Mouse (Mus musculus) MN1 (cell line): Measurements from ENCODE around the gene Keap1.
"Not testable (repeated sequence)": the region's sequence is repeated elsewhere in the genome, so short reads cannot be mapped to it uniquely, and the experiment has no call there.

ENCODE experiments used
- DNase-seq: peaks from one replicate; pipeline ENCODE4 v3.0.0-alpha.2; 2016; ENCODE audit warnings: low spot score

Gene Keap1

GRCm38 (mm10) chr9:21261831-21262230 lies 22.7 kb upstream of the Keap1 start:
- DNase-seq: no peak

DNA sequence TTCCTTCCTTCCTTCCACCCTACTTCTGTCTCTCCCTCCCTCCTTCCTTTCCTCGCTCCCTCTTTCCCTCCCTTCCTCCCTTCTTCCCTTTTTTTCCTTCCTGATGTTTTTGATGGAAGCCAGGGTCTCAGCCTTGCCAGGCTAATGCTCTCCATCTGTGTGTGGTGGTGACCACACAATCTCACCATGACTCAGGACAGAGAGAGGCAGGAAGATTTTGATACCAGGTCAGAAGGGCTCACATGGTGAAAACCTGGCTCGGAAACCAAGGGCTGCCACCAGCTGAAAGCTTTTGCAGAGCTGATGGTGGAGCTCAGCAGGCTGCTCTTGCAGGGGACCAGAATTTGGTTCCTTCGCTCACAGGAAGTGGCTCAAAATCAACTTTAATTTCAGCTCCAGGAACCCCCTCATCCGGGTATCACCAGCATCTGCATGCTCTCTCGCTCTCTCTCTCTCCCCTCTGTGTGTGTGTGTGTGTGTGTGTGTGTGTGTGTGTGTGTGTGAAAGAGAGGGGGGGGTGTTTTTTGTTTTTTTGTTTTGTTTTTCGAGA lies 21.4 kb upstream of the Keap1 start:
- no peak for DNase-seq

- DNase-seq: not testable (repeated sequence)
Observed at GRCm38 (mm10) chr9:21256349-21256748, 17.2 kb upstream of the Keap1 start.

DNA sequence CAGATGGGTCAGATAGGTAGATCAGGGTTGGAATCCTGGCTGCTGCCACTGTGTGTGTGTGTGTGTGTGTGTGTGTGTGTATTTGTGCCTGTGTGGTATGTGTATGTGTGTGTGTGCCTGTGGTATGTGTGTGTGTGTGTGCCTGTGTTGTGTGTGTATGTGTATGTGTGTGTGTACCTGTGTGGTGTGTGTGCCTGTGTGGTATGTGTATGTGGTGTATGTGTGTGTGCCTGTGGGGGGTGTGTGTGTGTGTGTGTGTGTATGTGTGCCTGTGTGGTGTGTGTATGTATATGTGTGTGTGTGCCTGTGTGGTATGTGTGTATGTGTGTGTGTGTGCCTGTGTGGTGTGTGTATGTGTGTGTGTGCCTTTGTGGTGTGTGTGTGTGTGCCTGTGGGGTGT lies 15.5 kb upstream of the Keap1 start:
- DNase-seq: no peak

DNA sequence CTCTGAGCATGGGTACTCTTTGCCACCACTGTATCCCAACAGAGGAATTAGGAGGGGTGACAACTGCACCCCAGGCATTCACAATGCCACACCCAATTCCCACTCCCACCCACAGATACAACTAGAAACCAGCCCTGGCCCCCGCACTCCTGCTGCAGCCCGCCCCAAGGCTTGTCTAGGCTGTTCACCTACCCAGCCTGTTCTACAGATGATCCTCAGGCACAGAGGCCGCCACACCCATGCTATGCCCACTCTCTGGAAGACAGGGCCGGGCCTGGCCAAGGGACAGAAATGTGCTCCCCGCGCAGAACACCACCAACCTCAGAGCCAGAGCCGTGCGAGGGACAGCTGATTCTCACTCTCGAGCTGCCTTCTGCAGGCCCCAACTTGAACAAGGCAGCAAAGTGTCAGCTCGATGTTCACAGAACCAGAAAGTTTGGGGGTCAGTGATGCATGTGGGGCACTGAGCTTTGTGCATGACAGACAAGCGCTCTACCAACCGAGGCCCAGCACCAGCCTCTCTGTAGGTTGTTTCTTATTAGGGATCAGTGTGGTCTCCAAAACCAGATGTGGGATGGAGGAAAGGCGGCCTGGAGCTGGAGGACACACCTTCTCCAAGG lies 12.1 kb upstream of the Keap1 start:
- no peak for DNase-seq

- no peak for DNase-seq
Observed at GRCm38 (mm10) chr9:21250509-21250908, 11.3 kb upstream of the Keap1 start.

GRCm38 (mm10) chr9:21249629-21250508 lies 10.7 kb upstream of the Keap1 start:
- DNase-seq: no peak

GRCm38 (mm10) chr9:21248326-21248725 lies 9.2 kb upstream of the Keap1 start, which contains the start of gene S1pr5:
TSS of gene S1pr5 (minus strand) at chr9:21248443.
- DNase-seq: peak; percentile 67

- no peak for DNase-seq
Observed at GRCm38 (mm10) chr9:21246342-21246741, 7.2 kb upstream of the Keap1 start.

- DNase-seq: no peak
Observed at GRCm38 (mm10) chr9:21245113-21245487, 5.9 kb upstream of the Keap1 start.

GRCm38 (mm10) chr9:21244428-21245112 lies 5.4 kb upstream of the Keap1 start:
- DNase-seq: no peak

DNA sequence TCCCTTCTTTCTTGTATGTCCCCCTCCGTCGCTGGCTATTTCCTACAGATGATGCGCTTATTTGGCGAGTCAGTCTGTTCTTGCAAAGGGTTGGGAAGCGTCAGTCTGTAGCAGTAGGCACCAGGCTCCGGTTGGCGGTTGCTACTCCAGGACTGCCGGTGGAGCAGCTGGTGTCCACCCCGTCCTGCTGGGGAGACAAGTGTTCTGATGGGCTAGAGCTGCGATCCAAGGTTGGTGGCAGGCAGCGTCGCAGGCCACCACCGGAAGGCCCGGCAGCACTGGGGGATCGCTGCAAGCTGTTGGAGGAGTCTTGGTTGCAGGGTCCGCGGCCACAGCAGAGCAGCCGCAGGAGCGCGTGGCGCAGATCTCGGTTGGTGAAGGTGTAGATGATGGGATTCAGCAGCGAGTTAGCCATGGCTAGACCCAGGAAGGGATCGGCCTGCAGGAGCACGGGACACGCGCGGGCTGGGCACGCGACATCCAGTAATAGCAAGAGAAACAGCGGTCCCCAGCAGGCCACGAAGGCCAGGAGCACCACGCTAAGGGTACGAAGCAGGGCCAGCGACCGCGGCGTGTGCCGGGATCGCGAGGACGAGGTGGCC lies 4.8 kb upstream of the Keap1 start:
- DNase-seq: no peak

GRCm38 (mm10) chr9:21241343-21241742 lies 2.2 kb upstream of the Keap1 start:
- DNase-seq: no peak

- no peak for DNase-seq
Observed at GRCm38 (mm10) chr9:21239465-21239848, 296 bp upstream of the Keap1 start.

- DNase-seq: peak; percentile 13
Observed at GRCm38 (mm10) chr9:21238004-21238732, 993 bp downstream of the Keap1 start.

- peak; percentile 47 for DNase-seq
Observed at GRCm38 (mm10) chr9:21237368-21238003, 1.7 kb downstream of the Keap1 start.

DNA sequence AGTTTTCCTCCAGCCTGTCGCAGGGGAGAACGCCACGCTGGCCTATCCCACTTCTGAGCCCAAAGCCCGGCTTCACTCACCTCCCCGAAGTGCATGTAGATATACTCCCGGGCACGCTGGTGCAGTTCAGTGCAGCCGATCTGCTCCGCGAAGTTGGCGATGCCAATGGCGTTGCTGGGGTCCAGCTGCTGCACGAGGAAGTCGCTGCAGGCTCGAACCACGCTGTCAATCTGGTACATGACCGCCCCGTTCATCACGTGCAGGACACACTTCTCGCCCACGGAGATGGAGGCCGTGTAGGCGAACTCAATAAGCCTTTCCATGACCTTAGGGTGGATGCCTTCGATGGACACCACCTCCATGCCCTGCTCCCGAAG lies 2.2 kb downstream of the Keap1 start:
- DNase-seq: no peak

DNA sequence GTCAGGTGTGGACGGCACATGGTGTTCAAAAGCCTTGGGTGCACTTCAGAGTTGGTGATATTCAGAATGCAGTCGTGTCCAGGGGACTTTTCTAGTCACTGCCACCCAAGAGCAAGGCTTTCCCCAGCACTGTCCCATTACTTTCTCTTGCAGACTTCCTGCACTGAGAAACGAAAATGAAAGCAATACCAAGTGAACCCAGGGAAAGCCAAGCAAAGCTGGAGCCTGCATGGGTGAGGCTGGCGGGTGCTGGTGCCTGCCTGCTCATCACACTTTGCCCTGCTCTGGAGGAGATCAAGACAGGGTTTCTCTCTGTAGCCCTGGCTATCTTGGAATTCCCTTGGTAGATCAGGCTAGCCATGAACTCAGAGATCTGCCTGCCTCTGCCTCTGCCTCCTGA lies 3.8 kb downstream of the Keap1 start:
- no peak for DNase-seq

DNA sequence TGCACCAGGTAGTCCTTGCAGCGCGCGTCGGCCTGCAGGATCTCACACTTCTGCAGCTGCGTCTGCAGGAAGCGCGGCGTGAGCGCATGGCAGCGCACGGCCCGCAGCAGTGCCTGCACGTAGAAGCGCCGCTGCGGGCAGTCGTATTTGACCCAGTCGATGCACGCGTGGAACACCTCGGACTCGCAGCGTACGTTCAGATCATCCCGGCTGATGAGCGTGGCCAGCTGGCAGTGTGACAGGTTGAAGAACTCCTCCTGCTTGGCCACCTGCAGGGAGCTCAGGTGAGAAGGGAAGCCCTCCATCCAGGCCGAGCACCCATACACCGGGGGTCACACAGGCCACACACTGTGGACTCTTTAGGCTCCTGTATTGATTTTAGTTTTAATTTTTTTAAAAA lies 5.4 kb downstream of the Keap1 start:
- no peak for DNase-seq

DNA sequence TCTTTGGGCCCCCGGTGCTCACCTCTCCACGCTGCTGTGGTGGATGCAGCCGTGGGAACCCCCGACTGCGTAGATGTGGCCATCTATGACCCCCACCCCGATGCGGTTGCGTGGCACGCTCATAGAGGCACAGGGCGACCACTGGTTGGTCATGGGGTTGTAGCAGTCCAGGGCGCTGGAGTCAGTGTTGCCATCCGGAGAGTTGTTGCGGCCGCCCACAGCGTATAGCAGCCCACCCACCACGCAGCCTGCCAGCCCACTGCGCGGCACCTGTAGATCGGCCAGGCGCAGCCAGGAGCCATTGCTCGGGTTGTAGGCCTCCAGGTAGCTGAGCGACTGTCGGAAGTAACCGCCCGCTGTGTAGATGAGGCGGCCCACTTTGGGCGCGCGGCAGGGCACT lies 5.8 kb downstream of the Keap1 start:
- no peak for DNase-seq

DNA sequence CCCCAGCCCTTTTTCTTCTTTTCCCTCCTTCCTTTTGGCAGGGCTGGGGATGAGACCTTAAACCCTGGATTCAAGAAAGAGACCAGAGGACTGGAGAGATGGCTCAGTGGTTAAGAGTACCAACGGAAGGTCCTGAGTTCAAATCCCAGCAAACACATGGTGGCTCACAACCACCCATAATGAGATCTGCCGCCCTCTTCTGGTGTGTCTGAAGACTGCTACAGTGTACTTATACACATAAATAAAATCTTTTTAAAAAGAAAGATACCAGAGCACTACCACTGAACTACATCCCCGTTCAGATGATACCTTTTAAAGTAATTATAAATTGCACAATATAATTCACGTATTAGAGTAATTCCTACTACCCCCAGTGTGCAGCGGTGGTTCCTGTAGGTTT lies 6.3 kb downstream of the Keap1 start:
- DNase-seq: no peak
